ENCODE assay signal across 23 mouse cellular contexts in the genomic region with DNA sequence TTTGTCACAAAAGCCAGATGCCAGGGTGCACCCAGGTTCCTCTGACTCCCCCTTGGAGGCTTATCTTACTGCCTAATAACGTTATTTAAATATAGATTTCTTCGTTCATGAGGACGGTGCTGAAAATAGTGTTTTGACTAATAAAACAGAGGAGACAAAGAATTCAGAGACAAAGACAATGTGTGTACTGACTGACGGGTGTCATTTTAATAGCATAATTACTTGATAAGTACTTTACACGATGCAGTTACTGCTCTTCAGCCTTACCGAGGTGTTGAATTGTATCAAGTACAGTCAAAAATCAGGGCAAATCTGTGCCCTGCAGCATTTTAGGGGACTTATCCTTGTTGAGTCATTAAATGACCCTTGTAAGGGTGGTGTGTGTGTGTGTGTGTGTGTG.
DNase-seq lines count a peak whose midpoint lies in the region; ATAC-seq and TF ChIP-seq lines count a peak whose summit lies in the region.
"Had no signal": no experiment of that assay in that cellular context is flagged by ENCODE, and none has a peak within 500 bp of the region (broad histone marks: within the 10 kb centered on the region; RNA-seq: fewer than 3 reads in every experiment).

No protein-coding gene starts in this region.

- no peaks in the 10 kb centered on the region for H3K27me3 ChIP-seq in forebrain, embryonic 15.5 days
- H3K27me3 ChIP-seq in forebrain, embryonic 10.5 days (ENCODE audit: poor library complexity, severe bottlenecking) = no peaks in the 10 kb centered on the region
- H3K27me3 ChIP-seq in forebrain, postnatal 0 days (ENCODE audit: insufficient read depth, low read length) = no peaks in the 10 kb centered on the region
- no peaks in the 10 kb centered on the region for H3K27me3 ChIP-seq in forebrain, embryonic 14.5 days (replicated peaks; ENCODE audit: control insufficient read depth, insufficient read depth, low read length)
- no peaks in the 10 kb centered on the region for H3K27me3 ChIP-seq in midbrain, embryonic 11.5 days (ENCODE audit: control insufficient read depth, insufficient read depth, low read length)
- no peaks in the 10 kb centered on the region for H3K27me3 ChIP-seq in midbrain, embryonic 13.5 days
- H3K27me3 ChIP-seq: CH12.LX; embryonic facial prominence, embryonic 12.5 days; forebrain, embryonic 12.5 days; Patski had no signal

- no peak overlapping the region for H3K4me3 ChIP-seq in forebrain, embryonic 15.5 days
- no peak overlapping the region for H3K4me3 ChIP-seq in forebrain, embryonic 10.5 days
- H3K4me3 ChIP-seq in forebrain, postnatal 0 days (ENCODE audit: low read depth, low read length) = no peak overlapping the region
- no peak overlapping the region for H3K4me3 ChIP-seq in forebrain, embryonic 14.5 days (ENCODE audit: low read depth, low read length)
- H3K4me3 ChIP-seq in midbrain, embryonic 11.5 days (ENCODE audit: low read depth, low read length) = no peak overlapping the region
- H3K4me3 ChIP-seq in midbrain, embryonic 13.5 days (replicated peaks) = no peak overlapping the region
- H3K4me3 ChIP-seq: embryonic facial prominence, embryonic 10.5 days; embryonic facial prominence, embryonic 12.5 days; forebrain, embryonic 12.5 days had no signal

- H3K4me1 ChIP-seq in forebrain, embryonic 15.5 days = no peaks in the 10 kb centered on the region
- no peaks in the 10 kb centered on the region for H3K4me1 ChIP-seq in forebrain, embryonic 10.5 days
- no peaks in the 10 kb centered on the region for H3K4me1 ChIP-seq in forebrain, postnatal 0 days (ENCODE audit: insufficient read depth)
- H3K4me1 ChIP-seq in forebrain, embryonic 14.5 days (ENCODE audit: control insufficient read depth, insufficient read depth, low read length) = no peaks in the 10 kb centered on the region
- no peaks in the 10 kb centered on the region for H3K4me1 ChIP-seq in midbrain, embryonic 11.5 days (ENCODE audit: control insufficient read depth, insufficient read depth, low read length)
- no peaks in the 10 kb centered on the region for H3K4me1 ChIP-seq in midbrain, embryonic 13.5 days (replicated peaks)
- H3K4me1 ChIP-seq: embryonic facial prominence, embryonic 10.5 days; embryonic facial prominence, embryonic 12.5 days; forebrain, embryonic 12.5 days had no signal

- peak; percentile 8; the same call in 1 of the 2 replicates for ATAC-seq in forebrain, embryonic 15.5 days (replicated peaks)
- peak; percentile 69; the same call in 1 of the 2 replicates for ATAC-seq in forebrain, postnatal 0 days
- no peak for ATAC-seq in forebrain, embryonic 14.5 days
- ATAC-seq in midbrain, embryonic 11.5 days (ENCODE audit: low FRiP score) = no peak
- no peak for ATAC-seq in midbrain, embryonic 13.5 days
- ATAC-seq: activated CD4-positive, CD25-positive, alpha-beta regulatory T cell, adult 4 months; CD4-positive, CD25-positive, alpha-beta regulatory T cell, adult 4 months; Patski had no signal

- DNase-seq in forebrain, embryonic 10.5 days (ENCODE audit: extremely low spot score, low spot score) = no peak
- DNase-seq in forebrain, postnatal 0 days = no peak
- DNase-seq in forebrain, embryonic 14.5 days (ENCODE audit: low spot score) = no peak
- DNase-seq in midbrain, embryonic 11.5 days (ENCODE audit: low spot score, missing footprints) = peak; percentile 45
- DNase-seq: adrenal gland, adult 8-10 months; adrenal gland, postnatal 14 days; adrenal gland, postnatal 36 days; B cell, adult 2 months; cerebellum, adult 11-12 months; cerebellum, adult 2 months; cerebellum, adult 9-10 months; cerebellum, postnatal 10 days; cerebellum, postnatal 25 days had no signal

- no peak for TF ChIP-seq CTCF in forebrain, postnatal 0 days (IDR thresholded peaks at IDR 0.05; ENCODE audit: low read depth)

- H3K9ac ChIP-seq in forebrain, embryonic 15.5 days (replicated peaks) = no peak overlapping the region
- no peak overlapping the region for H3K9ac ChIP-seq in forebrain, postnatal 0 days
- no peak overlapping the region for H3K9ac ChIP-seq in forebrain, embryonic 14.5 days (ENCODE audit: low read length)
- no peak overlapping the region for H3K9ac ChIP-seq in midbrain, embryonic 11.5 days (ENCODE audit: low read length)
- no peak overlapping the region for H3K9ac ChIP-seq in midbrain, embryonic 13.5 days (replicated peaks)
- H3K9ac ChIP-seq: embryonic facial prominence, embryonic 12.5 days; forebrain, embryonic 12.5 days had no signal

- H3K4me2 ChIP-seq in forebrain, embryonic 15.5 days (replicated peaks) = no peak overlapping the region
- no peak overlapping the region for H3K4me2 ChIP-seq in forebrain, postnatal 0 days (ENCODE audit: low read depth)
- H3K4me2 ChIP-seq in forebrain, embryonic 14.5 days (ENCODE audit: low read length) = no peak overlapping the region
- no peak overlapping the region for H3K4me2 ChIP-seq in midbrain, embryonic 11.5 days
- no peak overlapping the region for H3K4me2 ChIP-seq in midbrain, embryonic 13.5 days (replicated peaks)
- H3K4me2 ChIP-seq: embryonic facial prominence, embryonic 12.5 days; forebrain, embryonic 12.5 days had no signal

- H3K36me3 ChIP-seq in forebrain, embryonic 15.5 days = no peaks in the 10 kb centered on the region
- no peaks in the 10 kb centered on the region; the same call in 1 of the 2 replicates for H3K36me3 ChIP-seq in forebrain, embryonic 10.5 days (replicated peaks)
- H3K36me3 ChIP-seq in forebrain, postnatal 0 days (ENCODE audit: insufficient read depth) = no peaks in the 10 kb centered on the region
- H3K36me3 ChIP-seq in forebrain, embryonic 14.5 days (ENCODE audit: control insufficient read depth, insufficient read depth, low read length) = 0 out of 2 replicates have a peak, but pooled peaks cover 2% of the 10 kb centered on the region
- no peaks in the 10 kb centered on the region for H3K36me3 ChIP-seq in midbrain, embryonic 11.5 days (ENCODE audit: control insufficient read depth, insufficient read depth, low read length)
- no peaks in the 10 kb centered on the region for H3K36me3 ChIP-seq in midbrain, embryonic 13.5 days
- H3K36me3 ChIP-seq: embryonic facial prominence, embryonic 10.5 days; embryonic facial prominence, embryonic 12.5 days; forebrain, embryonic 12.5 days; G1E had no signal

- WGBS in forebrain, embryonic 15.5 days = 73% methylated on average over 6 of the region's 6 CpGs
- WGBS in forebrain, embryonic 10.5 days = 89% methylated on average over 6 of the region's 6 CpGs
- WGBS in forebrain, postnatal 0 days = 66% methylated on average over 6 of the region's 6 CpGs
- WGBS in forebrain, embryonic 14.5 days = 75% methylated on average over 6 of the region's 6 CpGs
- 93% methylated on average over 6 of the region's 6 CpGs for WGBS in midbrain, embryonic 11.5 days
- 89% methylated on average over 6 of the region's 6 CpGs for WGBS in midbrain, embryonic 13.5 days

- no peaks in the 10 kb centered on the region for H3K9me3 ChIP-seq in forebrain, embryonic 15.5 days
- H3K9me3 ChIP-seq in forebrain, embryonic 10.5 days = peaks cover 4% of the 10 kb centered on the region; the same call in 1 of the 2 replicates
- no peaks in the 10 kb centered on the region for H3K9me3 ChIP-seq in forebrain, postnatal 0 days (ENCODE audit: low read length)
- no peaks in the 10 kb centered on the region; the same call in 1 of the 2 replicates for H3K9me3 ChIP-seq in forebrain, embryonic 14.5 days (replicated peaks; ENCODE audit: control insufficient read depth, low read length)
- H3K9me3 ChIP-seq in midbrain, embryonic 11.5 days (ENCODE audit: control insufficient read depth, low read length) = no peaks in the 10 kb centered on the region; the same call in 1 of the 2 replicates
- H3K9me3 ChIP-seq in midbrain, embryonic 13.5 days = peaks cover 8% of the 10 kb centered on the region
- H3K9me3 ChIP-seq: G1E had no signal

- no peak overlapping the region for H3K27ac ChIP-seq in forebrain, embryonic 15.5 days (replicated peaks)
- H3K27ac ChIP-seq in forebrain, embryonic 10.5 days = no peak overlapping the region
- no peak overlapping the region for H3K27ac ChIP-seq in forebrain, postnatal 0 days (ENCODE audit: low read depth, low read length)
- H3K27ac ChIP-seq in forebrain, embryonic 14.5 days (ENCODE audit: low read depth, low read length) = no peak overlapping the region
- no peak overlapping the region for H3K27ac ChIP-seq in midbrain, embryonic 11.5 days (ENCODE audit: low read depth, low read length)
- H3K27ac ChIP-seq in midbrain, embryonic 13.5 days = no peak overlapping the region
- H3K27ac ChIP-seq: embryonic facial prominence, embryonic 10.5 days; embryonic facial prominence, embryonic 12.5 days; forebrain, embryonic 12.5 days had no signal

Comparison
In these comparisons a context has a peak if more than half of its experiments do, and no peak if none do; other contexts are left out.
1. ATAC-seq: peak in forebrain, embryonic 15.5 days (single experiment) and forebrain, postnatal 0 days (single experiment); none in forebrain, embryonic 14.5 days (single experiment), midbrain, embryonic 11.5 days (single experiment) and midbrain, embryonic 13.5 days (single experiment).